Mouse (Mus musculus): ENCODE results near the gene Fxyd3. TPM values are rescaled to one million over a fixed set of nuclear protein-coding genes. Genes with fewer than 3 reads are reported as not detected.

Gene Fxyd3
- total RNA-seq, 2 experiments from 2014 or later: 1.2 to 1.4 TPM

DNA sequence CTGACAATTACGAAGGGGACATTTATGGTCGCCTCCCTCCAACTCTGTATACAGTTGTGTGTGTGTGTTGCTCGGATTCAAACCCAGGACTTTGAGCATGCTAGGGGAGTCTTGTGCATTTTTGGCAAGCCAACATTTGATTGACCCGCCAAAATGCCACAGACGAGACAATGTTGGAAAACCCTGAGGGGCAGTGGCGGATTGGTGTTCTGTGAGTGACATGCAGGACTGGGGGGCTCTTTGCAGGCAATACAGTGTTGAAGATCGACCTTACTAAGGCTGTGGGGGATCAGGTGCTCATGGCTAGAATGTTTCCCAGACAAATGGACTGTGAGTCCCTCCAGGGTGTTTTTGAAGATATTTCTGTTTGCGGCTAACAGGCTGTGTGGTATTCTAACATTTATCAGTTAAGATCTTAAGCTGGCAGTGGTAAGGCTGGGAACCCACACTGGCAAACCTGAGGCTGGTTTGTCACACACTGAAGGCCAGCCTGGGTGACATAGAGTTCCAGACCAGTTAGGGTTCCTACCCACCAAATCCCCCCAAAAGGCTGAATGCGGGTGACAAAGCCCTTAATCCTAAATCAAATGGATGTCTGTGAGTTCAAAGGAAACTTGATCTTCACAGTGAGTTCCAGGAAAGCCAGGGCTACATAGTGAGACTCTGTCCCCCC is 20.5 kb upstream of the Fxyd3 start:
- no peak for TF ChIP-seq CTCF (IDR thresholded peaks at IDR 0.05)
- no peak for DNase-seq
- Histone ChIP-seq H3K4me3 (no peak overlapping the region), H3K27ac (peak overlapping the region; percentile 62; the same call in 1 of the 2 replicates)
- intact Hi-C loops (cut with DNase I): loop anchor here (1.0 to 10.0 kb wide), 3 partner anchors 38 to 222 kb away; partner anchors contain the start of gene Lgi4

GRCm38 (mm10) chr7:31094774-31095501 is 18.4 kb upstream of the Fxyd3 start:
- no peak for DNase-seq
- no peak overlapping the region for H3K4me3 ChIP-seq
- peak overlapping the region; percentile 36 for H3K27ac ChIP-seq
- intact Hi-C loops (cut with DNase I): loop anchor here (2.0 to 10.0 kb wide), 3 partner anchors 16 to 220 kb away; no protein-coding TSS in a partner anchor
- TF ChIP-seq CTCF (IDR thresholded peaks at IDR 0.05): peak; percentile 46

DNA sequence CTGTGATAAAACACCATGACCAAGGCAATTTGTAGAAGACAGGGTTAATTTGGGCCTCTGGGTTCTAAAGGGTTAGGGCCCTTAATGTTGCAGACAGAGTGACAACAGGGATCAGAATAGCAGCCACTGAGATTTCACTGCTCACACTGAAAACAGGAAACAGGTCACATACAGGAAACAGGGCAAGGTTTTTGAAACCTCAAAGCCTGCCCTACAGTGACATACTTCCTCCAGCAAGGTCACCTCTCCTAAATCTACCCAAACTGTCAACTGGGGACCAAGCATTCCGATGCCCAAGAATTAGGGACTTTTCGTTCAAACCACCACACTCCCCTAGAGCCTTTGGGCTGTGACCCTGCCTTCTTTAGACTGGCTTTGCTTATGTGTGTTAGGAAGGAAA is 13.2 kb upstream of the Fxyd3 start:
- H3K4me3 ChIP-seq: no peak overlapping the region
- H3K27ac ChIP-seq: peak overlapping the region; percentile 8; the same call in 1 of the 2 replicates
- DNase-seq: no peak
- intact Hi-C loops (cut with DNase I): loop anchor here (10.0 kb wide), 1 partner anchor 215 kb away; no protein-coding TSS in a partner anchor
- no peak for TF ChIP-seq CTCF (IDR thresholded peaks at IDR 0.05)

DNA sequence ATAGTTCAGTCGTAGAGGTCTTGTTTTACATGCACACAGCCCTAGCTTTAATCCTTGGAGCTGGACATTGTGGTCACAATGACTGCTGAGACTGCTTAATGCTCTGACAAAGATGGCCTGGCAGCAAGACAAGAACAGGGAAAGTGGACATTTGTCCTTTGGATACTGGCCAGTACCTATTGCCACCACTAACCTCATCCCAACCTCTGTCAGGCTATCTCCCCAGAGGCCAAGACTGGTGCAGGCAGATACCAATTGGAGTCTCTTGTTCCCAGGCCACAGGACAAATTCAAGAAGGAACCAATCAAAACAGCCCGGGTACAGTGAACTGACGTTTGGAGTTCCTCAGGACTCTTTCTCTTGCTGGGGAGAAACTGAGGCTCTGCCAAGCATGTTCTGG is 11.7 kb upstream of the Fxyd3 start:
- no peak overlapping the region for H3K4me3 ChIP-seq
- intact Hi-C loops (cut with DNase I): no loop called here
- H3K27ac ChIP-seq: peak overlapping the region; percentile 95
- no peak for DNase-seq
- no peak for TF ChIP-seq CTCF (IDR thresholded peaks at IDR 0.05)

- DNase-seq: no peak
- intact Hi-C loops (cut with DNase I): no loop called here
- Histone ChIP-seq H3K4me3 (no peak overlapping the region), H3K27ac (peak overlapping the region; percentile 95)
- no peak for TF ChIP-seq CTCF (IDR thresholded peaks at IDR 0.05)
These were observed 10.8 kb upstream of the Fxyd3 start for GRCm38 (mm10) chr7:31087262-31087661.

GRCm38 (mm10) chr7:31086175-31086755 is 9.8 kb upstream of the Fxyd3 start:
- TF ChIP-seq CTCF (IDR thresholded peaks at IDR 0.05): no peak
- H3K27ac ChIP-seq: peak overlapping the region; percentile 95
- intact Hi-C loops (cut with DNase I): no loop called here

GRCm38 (mm10) chr7:31085171-31085570 is 8.7 kb upstream of the Fxyd3 start:
- intact Hi-C loops (cut with DNase I): no loop called here
- H3K27ac ChIP-seq: peak overlapping the region; percentile 95
- no peak for TF ChIP-seq CTCF (IDR thresholded peaks at IDR 0.05)
- H3K4me3 ChIP-seq: peak overlapping the region; percentile 28
- DNase-seq: peak; percentile 73

More at GRCm38 (mm10) chr7:31086175-31086755, 9.8 kb upstream of the Fxyd3 start:
- DNase-seq: no peak
- H3K4me3 ChIP-seq: peak overlapping the region; percentile 28; the same call in 1 of the 2 replicates

DNA sequence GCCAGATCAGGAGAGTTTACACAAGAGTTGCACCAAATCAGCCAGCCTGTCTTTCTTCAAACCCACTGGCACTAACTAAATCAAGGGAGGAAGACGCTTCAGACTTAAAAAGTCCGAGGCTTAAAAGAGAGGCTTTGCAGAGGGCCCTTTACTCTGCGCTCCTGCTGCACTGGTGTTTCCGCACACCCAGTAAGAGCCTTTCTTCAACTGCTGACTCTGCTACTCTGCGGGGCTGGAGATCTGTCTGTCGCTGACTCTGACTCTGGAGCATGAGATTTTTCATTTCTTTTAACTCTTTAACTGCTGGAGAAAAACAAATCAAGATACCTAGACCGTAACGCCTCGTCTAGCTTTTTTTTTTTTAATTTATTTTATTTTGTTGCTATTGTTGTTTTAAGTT is 7.6 kb upstream of the Fxyd3 start:
- DNase-seq: no peak
- intact Hi-C loops (cut with DNase I): no loop called here
- TF ChIP-seq CTCF (IDR thresholded peaks at IDR 0.05): no peak
- H3K27ac ChIP-seq: peak overlapping the region; percentile 95
- H3K4me3 ChIP-seq: no peak overlapping the region

- Histone ChIP-seq H3K27ac (peak overlapping the region; percentile 95), H3K4me3 (peak overlapping the region; percentile 15)
- TF ChIP-seq CTCF (IDR thresholded peaks at IDR 0.05): no peak
- intact Hi-C loops (cut with DNase I): no loop called here
- DNase-seq: peak; percentile 92
These were observed 6.5 kb upstream of the Fxyd3 start for GRCm38 (mm10) chr7:31082831-31083588.

- H3K27ac ChIP-seq: peak overlapping the region; percentile 95
These were observed 5.6 kb upstream of the Fxyd3 start for GRCm38 (mm10) chr7:31082106-31082505.

DNA sequence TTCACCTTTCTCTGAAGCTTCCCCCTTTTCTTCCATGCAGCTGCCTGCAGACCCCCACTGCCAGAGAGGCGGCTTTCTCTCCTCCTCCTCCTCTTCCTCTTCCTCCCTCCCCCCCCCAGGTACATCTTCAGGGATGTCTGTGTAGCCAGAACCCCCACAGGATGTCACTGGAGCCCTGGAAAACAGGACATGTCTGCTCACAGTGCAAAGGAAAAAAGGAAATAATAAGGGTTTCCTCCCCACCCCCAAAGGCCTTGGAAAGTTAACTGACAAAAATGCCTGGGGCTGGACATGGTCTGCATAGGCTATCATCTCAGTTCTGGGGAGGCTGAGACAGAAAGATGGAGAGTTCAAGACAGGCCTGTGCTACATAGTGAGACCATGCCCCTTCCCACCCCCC is 4.6 kb upstream of the Fxyd3 start:
- DNase-seq: no peak
- intact Hi-C loops (cut with DNase I): no loop called here
- Histone ChIP-seq H3K4me3 (no peak overlapping the region), H3K27ac (peak overlapping the region; percentile 95)
- TF ChIP-seq CTCF (IDR thresholded peaks at IDR 0.05): no peak

More at GRCm38 (mm10) chr7:31082106-31082505, 5.6 kb upstream of the Fxyd3 start:
- H3K4me3 ChIP-seq: no peak overlapping the region
- intact Hi-C loops (cut with DNase I): no loop called here
- no peak for TF ChIP-seq CTCF (IDR thresholded peaks at IDR 0.05)
- no peak for DNase-seq

GRCm38 (mm10) chr7:31080611-31081010 is 4.1 kb upstream of the Fxyd3 start:
- intact Hi-C loops (cut with DNase I): no loop called here
- no peak overlapping the region for H3K4me3 ChIP-seq
- no peak for TF ChIP-seq CTCF (IDR thresholded peaks at IDR 0.05)
- DNase-seq: no peak
- H3K27ac ChIP-seq: peak overlapping the region; percentile 95
